Mouse (Mus musculus) hindbrain, embryonic 14.5 days (tissue): ENCODE results near the gene Sbno2. TPM values are rescaled to one million over a fixed set of nuclear protein-coding genes. Genes with fewer than 3 reads are reported as not detected.

Experiments
- ATAC-seq: fragments of 200-750 bp; cut with Nextera tagmentation; 2 replicates; pipeline ENCODE4 v1.8.0; 2017; ENCODE audit warnings: moderate number of reproducible peaks, mild to moderate bottlenecking, moderate TSS enrichment, moderate library complexity; ENCODE audit not compliant: low FRiP score
- DNase-seq: peaks from one replicate; pipeline ENCODE4 v3.0.0-alpha.2; 2015; ENCODE audit warnings: low spot score
- H3K27ac ChIP-seq: fragments of 300-500 bp; sonication (generic); 2 replicates; pipeline ENCODE4 v1.5.1; 2014; ENCODE audit warnings: mild to moderate bottlenecking, moderate library complexity
- H3K27me3 ChIP-seq: fragments of 300-500 bp; sonication (generic); 2 replicates; pipeline ENCODE4 v1.6.1; 2014; ENCODE audit warnings: mild to moderate bottlenecking, low read length, mixed read lengths; ENCODE audit not compliant: control insufficient read depth, insufficient read depth
- H3K36me3 ChIP-seq: fragments of 300-500 bp; sonication (generic); replicated peaks from 2 replicates; pipeline ENCODE4 v1.6.1; 2014; ENCODE audit not compliant: control insufficient read depth, insufficient read depth
- H3K4me1 ChIP-seq: fragments of 300-500 bp; sonication (generic); replicated peaks from 2 replicates; pipeline ENCODE4 v1.6.1; 2014; ENCODE audit warnings: antibody characterized with exemption, low read length, mixed read lengths; ENCODE audit not compliant: control insufficient read depth, insufficient read depth
- H3K4me2 ChIP-seq: fragments of 300-500 bp; sonication (generic); replicated peaks from 2 replicates; pipeline ENCODE4 v1.6.1; 2014; ENCODE audit warnings: mild to moderate bottlenecking, moderate library complexity
- H3K4me3 ChIP-seq: fragments of 300-500 bp; sonication (generic); replicated peaks from 2 replicates; pipeline ENCODE4 v1.5.1; 2014; ENCODE audit warnings: mild to moderate bottlenecking, low read length
- H3K9ac ChIP-seq: fragments of 300-500 bp; sonication (generic); 2 replicates; pipeline ENCODE4 v1.6.1; 2014
- H3K9me3 ChIP-seq: fragments of 300-500 bp; sonication (generic); 2 replicates; pipeline ENCODE4 v1.6.1; 2016; ENCODE audit warnings: low read length; ENCODE audit not compliant: control insufficient read depth
- WGBS: fragments of 180-500 bp; shearing (Covaris S2); extraction: QIAGEN DNeasy Blood & Tissue Kit; methylation state at CpG from one replicate; pipeline ENCODE4 v1.1.7; 2014; 5-methylcytosine and 5-hydroxymethylcytosine counted together
- polyA plus RNA-seq: library from polyadenylated mRNA; unstranded; fragments of >200 nt; fragmentation: Nextera tagmentation; extraction: Ambion mirVana; gene quantifications from 2 replicates; pipeline ENCODE4 v1.2.1, GENCODE M21; 2014

Gene Sbno2
- polyA plus RNA-seq, result 12.3 and 12.6 TPM in 2 replicates

GRCm38 (mm10) chr10:80105460-80105859 is at the start of gene Sbno2:
Gene Sbno2, minus strand, starts transcription at chr10:80105571.
- no peak within 1 kb of the TSS for H3K9ac ChIP-seq
- 76% methylated on average over 5 of the region's 5 CpGs for WGBS

GRCm38 (mm10) chr10:80154384-80154783 is 49.0 kb upstream of the Sbno2 start:
- ATAC-seq (no peak), DNase-seq (no peak)
- H3K4me2 ChIP-seq, result no peak overlapping the region; the same call in 1 of the 2 replicates
- peak overlapping the region; percentile 20; the same call in 1 of the 2 replicates for H3K27ac ChIP-seq
- H3K36me3 ChIP-seq, result peaks cover 77% of the 10 kb centered on the region
- H3K9ac ChIP-seq, result 0 out of 2 replicates have a peak overlapping the region, but pooled peaks have one; percentile 100
- H3K9me3 ChIP-seq, result no peaks in the 10 kb centered on the region
- no peaks in the 10 kb centered on the region for H3K27me3 ChIP-seq
- WGBS, result 82% methylated on average over 7 of the region's 7 CpGs
- peaks cover 33% of the 10 kb centered on the region for H3K4me1 ChIP-seq
- H3K4me3 ChIP-seq, result peak overlapping the region; percentile 4; the same call in 1 of the 2 replicates

More at GRCm38 (mm10) chr10:80105460-80105859, at the start of gene Sbno2:
- Histone ChIP-seq H3K4me1 (peaks cover 13% of the 10 kb centered on the region), H3K27me3 (0 out of 2 replicates have a peak, but pooled peaks cover 3% of the 10 kb centered on the region), H3K36me3 (no peaks in the 10 kb centered on the region), H3K4me3 (no peak within 1 kb of the TSS), H3K9me3 (no peaks in the 10 kb centered on the region), H3K27ac (no peak within 1 kb of the TSS), H3K4me2 (no peak within 1 kb of the TSS)
- ATAC-seq (no peak), DNase-seq (no peak)

DNA sequence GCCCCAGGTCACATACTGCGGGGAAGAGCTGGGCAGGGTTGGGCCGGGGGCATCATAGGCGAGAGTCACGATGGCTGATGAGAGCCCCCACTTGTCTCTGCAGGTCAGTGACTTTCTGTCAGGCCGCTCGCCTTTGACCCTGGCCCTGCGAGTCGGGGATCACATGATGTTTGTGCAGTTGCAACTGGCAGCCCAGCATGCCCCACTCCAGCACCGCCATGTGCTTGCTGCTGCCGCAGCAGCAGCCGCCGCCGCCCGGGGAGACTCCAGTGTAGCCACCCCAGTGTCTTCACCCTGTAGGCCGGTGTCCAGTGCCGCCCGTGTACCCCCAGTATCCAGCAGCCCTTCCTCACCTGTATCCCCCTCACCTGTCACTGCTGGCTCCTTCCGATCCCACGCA is 48.3 kb upstream of the Sbno2 start:
- Histone ChIP-seq H3K4me2 (peak overlapping the region; percentile 100), H3K4me1 (peaks cover 26% of the 10 kb centered on the region), H3K27ac (no peak overlapping the region; the same call in 1 of the 2 replicates), H3K9me3 (no peaks in the 10 kb centered on the region), H3K4me3 (peak overlapping the region; percentile 100), H3K9ac (peak overlapping the region; percentile 100), H3K27me3 (no peaks in the 10 kb centered on the region), H3K36me3 (peaks cover 77% of the 10 kb centered on the region)
- 84% methylated on average over 19 of the region's 19 CpGs for WGBS
- DNase-seq, result no peak
- ATAC-seq, result no peak

DNA sequence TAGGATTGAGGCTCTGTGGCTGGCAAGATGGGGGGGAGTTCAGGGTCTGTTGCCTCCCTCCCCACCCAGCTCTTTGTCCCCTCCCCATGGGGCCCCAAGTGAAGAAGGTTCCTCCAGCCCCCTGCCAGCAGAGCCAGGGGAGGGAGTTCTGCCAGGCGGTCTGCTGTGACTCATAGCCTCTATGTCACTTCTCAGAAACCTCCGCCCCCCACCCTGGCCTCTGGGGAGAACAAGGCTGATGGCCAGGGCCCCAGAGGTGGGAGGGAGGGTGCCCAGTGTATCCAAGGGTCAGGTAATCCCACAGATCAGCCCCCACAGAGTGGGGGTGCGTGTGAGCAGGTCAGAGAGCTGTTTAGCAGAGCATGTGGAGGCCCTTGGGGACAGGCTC is 47.5 kb upstream of the Sbno2 start:
- DNase-seq (no peak), ATAC-seq (no peak)
- Histone ChIP-seq H3K27ac (peak overlapping the region; percentile 99), H3K9me3 (no peaks in the 10 kb centered on the region), H3K4me3 (peak overlapping the region; percentile 100), H3K4me1 (peaks cover 25% of the 10 kb centered on the region), H3K27me3 (no peaks in the 10 kb centered on the region), H3K9ac (peak overlapping the region; percentile 100), H3K36me3 (peaks cover 71% of the 10 kb centered on the region), H3K4me2 (peak overlapping the region; percentile 100)
- 31% methylated on average over 3 of the region's 3 CpGs for WGBS

GRCm38 (mm10) chr10:80152071-80152872 is 46.9 kb upstream of the Sbno2 start:
- no peak for ATAC-seq
- Histone ChIP-seq H3K36me3 (peaks cover 65% of the 10 kb centered on the region), H3K4me1 (peaks cover 25% of the 10 kb centered on the region), H3K9me3 (no peaks in the 10 kb centered on the region), H3K4me2 (peak overlapping the region; percentile 100), H3K27ac (peak overlapping the region; percentile 99), H3K27me3 (no peaks in the 10 kb centered on the region), H3K9ac (peak overlapping the region; percentile 100), H3K4me3 (peak overlapping the region; percentile 100)
- 4% methylated on average over 15 of the region's 15 CpGs for WGBS
- no peak for DNase-seq

GRCm38 (mm10) chr10:80151211-80152034 is 46.1 kb upstream of the Sbno2 start:
- under 1% methylated on average over 25 of the region's 26 CpGs for WGBS
- DNase-seq, result peak; percentile 54
- Histone ChIP-seq H3K27ac (peak overlapping the region; percentile 99), H3K9me3 (no peaks in the 10 kb centered on the region), H3K4me1 (peaks cover 25% of the 10 kb centered on the region), H3K27me3 (no peaks in the 10 kb centered on the region), H3K36me3 (peaks cover 57% of the 10 kb centered on the region), H3K4me2 (peak overlapping the region; percentile 100), H3K9ac (peak overlapping the region; percentile 100), H3K4me3 (peak overlapping the region; percentile 100)
- ATAC-seq, result no peak

GRCm38 (mm10) chr10:80150226-80151210 is 45.1 kb upstream of the Sbno2 start:
- DNase-seq, result peak; percentile 74
- Histone ChIP-seq H3K27me3 (no peaks in the 10 kb centered on the region), H3K9me3 (no peaks in the 10 kb centered on the region), H3K4me3 (peak overlapping the region; percentile 100), H3K27ac (peak overlapping the region; percentile 99), H3K36me3 (peaks cover 57% of the 10 kb centered on the region), H3K9ac (peak overlapping the region; percentile 100), H3K4me1 (peaks cover 22% of the 10 kb centered on the region), H3K4me2 (peak overlapping the region; percentile 100)
- ATAC-seq, result no peak
- WGBS, result under 1% methylated on average over 54 of the region's 71 CpGs

DNA sequence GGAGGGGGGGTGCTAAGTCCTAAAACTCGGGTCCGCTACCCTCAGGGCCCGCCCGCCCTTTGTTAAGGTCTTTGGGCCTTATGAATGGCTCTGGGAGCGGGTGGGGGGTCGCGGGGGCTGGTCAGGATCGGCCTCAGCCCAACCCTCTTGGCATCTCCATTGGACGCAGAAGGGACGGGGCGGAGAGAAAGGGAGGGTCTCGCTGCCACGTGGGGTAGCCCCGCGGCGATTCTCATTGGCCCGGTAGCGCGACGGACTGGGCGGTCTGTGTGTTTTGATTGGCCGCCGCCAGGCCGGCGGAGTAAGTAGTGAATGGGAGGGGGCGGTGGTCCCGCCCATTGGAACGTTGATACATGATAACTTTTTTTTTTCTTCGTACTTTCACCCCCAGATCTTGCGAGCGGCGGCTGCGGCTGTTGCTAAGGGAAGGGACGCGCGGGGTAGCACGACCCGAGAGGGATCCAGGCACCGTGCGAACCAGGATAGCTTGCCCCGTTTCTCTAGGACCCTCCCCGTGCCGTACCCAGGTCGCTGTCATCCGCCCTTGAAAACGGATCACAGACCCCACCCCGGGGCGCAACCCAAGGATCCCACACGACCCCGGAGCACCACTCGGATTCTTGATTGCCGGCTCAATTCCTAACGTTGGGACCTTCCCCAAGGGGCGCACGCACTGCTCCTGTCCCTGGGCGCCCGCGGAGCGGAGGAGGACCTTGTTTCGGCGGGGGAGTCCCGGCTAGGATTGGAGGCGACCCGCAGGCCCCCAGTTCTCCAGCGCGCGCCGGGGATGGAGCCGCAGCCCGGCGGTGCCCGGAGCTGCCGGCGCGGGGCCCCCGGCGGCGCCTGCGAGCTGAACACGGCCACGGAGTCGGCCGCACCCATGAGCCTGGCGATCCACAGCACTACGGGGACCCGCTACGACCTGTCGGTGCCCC is 44.2 kb upstream of the Sbno2 start:
- DNase-seq (peak; percentile 97), ATAC-seq (peak; percentile 89)
- peaks cover 57% of the 10 kb centered on the region for H3K36me3 ChIP-seq
- peak overlapping the region; percentile 100 for H3K4me2 ChIP-seq
- peak overlapping the region; percentile 100 for H3K4me3 ChIP-seq
- no peaks in the 10 kb centered on the region for H3K9me3 ChIP-seq
- H3K9ac ChIP-seq, result peak overlapping the region; percentile 100
- no peaks in the 10 kb centered on the region for H3K27me3 ChIP-seq
- H3K27ac ChIP-seq, result peak overlapping the region; percentile 99
- peaks cover 22% of the 10 kb centered on the region for H3K4me1 ChIP-seq
- under 1% methylated on average over 88 of the region's 88 CpGs for WGBS
